Mouse (Mus musculus) liver (tissue): ENCODE data around the gene Psrc1.

Source experiments
- DNase-seq: peaks from one replicate; pipeline ENCODE4 v3.0.0-alpha.2; 2020; ENCODE audit warnings: mixed read lengths

Gene Psrc1

GRCm38 (mm10) chr3:108383485-108384354, at the start of gene Psrc1:
Psrc1 (plus strand) TSS chr3:108383839.
- peak; percentile 95 for DNase-seq

- no peak for DNase-seq
Measured at GRCm38 (mm10) chr3:108336878-108337277, 46.8 kb upstream of the Psrc1 start.

DNA sequence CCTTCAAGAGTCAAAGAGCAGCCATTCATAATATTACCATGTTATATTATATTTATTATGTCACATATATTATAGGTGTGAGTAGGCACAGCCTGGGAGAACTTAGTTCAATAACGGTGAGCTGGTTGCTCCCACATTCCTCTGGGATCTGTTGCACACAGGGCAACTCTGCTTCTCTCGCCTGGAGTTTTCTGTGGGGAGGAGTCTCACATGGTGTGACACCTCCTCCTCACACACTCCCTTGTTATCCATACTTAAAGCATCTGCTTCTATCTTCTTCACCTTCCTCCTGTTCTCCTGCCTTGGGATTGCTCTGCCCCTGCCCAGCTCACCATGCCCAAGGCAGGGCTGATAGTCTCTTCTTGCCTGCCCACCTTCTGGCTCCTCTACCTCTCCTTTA, 42.6 kb upstream of the Psrc1 start:
- DNase-seq: no peak

- no peak for DNase-seq
Measured at GRCm38 (mm10) chr3:108342185-108342584, 41.5 kb upstream of the Psrc1 start.

DNA sequence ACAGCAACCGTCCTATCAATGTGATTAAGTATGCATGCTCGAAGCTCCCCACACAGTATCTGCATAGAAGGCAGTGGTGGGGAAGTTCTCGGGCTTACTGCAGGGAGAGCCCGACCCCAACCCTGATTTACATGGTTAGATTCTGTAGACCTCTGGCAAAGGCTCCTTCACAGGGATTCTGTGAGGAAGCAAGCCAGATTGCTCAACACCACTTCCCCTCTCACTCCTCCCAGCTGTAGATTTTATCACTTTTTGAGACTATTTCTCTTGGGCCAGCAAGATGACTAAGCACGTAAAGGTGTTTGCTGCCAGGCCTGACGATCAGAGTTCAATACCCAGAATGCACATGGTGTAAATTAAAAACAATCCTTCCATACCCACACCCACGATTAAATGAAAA, 37.8 kb upstream of the Psrc1 start:
- no peak for DNase-seq

- no peak for DNase-seq
Measured at GRCm38 (mm10) chr3:108348376-108348775, 35.3 kb upstream of the Psrc1 start.

DNA sequence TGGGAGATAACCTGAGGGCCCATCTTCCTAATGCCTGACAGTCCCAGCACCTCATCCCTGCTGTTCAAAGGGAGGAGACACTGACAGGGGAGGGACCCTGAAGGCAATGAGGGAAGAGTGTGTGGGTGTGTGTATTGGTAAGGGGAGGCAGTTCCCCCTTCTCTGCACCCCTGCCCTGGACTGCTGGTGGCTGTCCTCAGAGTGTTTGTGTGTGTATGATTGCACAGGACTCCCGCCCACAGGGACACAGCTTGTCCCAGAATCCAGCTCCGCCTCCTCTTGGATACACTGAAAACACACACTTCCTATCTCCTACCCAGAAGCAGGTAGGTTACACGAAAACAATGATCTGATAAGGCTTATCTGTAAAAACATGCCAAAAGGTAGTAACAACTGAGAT, 28.4 kb upstream of the Psrc1 start:
- DNase-seq: no peak

GRCm38 (mm10) chr3:108357051-108357450, 26.6 kb upstream of the Psrc1 start:
- DNase-seq: no peak

DNA sequence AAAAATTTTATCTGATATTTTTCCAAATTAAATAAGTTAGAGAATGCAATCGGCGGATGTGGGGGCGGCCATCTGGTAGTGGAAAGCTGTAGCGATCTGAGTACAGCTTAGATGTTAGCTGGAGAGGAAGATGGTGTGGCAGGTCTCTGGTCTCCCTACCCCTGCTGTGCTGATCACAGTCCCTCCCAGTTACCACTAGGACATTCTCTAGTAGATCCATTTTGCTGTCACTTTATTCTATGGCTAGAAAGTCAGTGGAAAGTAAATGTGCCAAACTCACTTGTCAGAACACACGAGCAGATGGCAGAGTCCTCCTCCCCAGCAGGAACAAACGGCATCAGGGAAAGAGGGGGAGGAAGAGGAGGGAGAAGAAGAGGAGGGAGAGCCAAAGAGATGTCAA, 25.2 kb upstream of the Psrc1 start:
- DNase-seq: no peak

DNA sequence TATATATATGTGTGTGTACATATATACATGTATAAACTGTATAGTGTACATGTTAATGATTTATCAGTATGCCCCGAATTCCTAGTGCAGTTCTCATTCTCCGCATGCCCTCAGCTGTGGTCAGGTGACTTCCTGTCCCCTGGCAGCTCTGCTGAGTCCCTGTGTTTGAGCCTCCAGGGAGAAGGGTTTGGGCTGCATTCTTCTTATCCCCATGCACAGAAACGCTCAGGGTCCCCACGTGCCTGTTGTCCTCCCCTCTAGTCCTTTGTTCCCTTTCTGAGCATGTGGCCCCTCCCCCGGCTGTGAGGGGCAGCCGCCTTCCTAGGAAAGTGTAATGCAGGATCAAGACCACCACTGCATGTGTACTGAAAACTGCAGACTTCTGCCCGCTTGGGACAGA, 22.7 kb upstream of the Psrc1 start:
- no peak for DNase-seq

GRCm38 (mm10) chr3:108363626-108364025, 20.0 kb upstream of the Psrc1 start:
- DNase-seq: no peak

GRCm38 (mm10) chr3:108364270-108364995, 19.2 kb upstream of the Psrc1 start, which contains the start of gene Mybphl:
Mybphl (plus strand) TSS chr3:108364911.
- DNase-seq: no peak

DNA sequence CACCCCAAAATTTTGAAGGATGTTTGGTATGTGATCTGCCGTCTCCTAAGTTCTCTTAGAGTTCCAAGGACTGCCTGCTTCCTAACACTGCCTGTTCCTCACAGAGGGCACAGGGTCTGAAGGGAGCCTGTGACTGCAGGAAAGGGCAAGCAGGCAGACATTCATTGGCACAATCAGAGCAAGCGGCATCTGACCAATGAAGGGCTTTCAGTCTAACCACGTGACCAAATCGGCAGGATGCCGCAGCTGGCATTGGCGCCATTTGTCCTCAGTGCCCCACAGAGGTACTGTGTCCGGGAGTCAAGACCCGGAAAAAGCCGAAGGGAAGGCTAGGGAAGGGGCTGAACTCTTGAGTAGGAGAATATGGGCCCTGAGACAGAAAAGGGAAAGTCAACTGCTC, 16.5 kb upstream of the Psrc1 start:
- no peak for DNase-seq

- DNase-seq: no peak
Measured at GRCm38 (mm10) chr3:108367828-108368227, 15.8 kb upstream of the Psrc1 start.

- no peak for DNase-seq
Measured at GRCm38 (mm10) chr3:108368721-108369120, 14.9 kb upstream of the Psrc1 start.

- DNase-seq: no peak
Measured at GRCm38 (mm10) chr3:108372274-108372673, 11.4 kb upstream of the Psrc1 start.

- no peak for DNase-seq
Measured at GRCm38 (mm10) chr3:108372691-108373090, 10.9 kb upstream of the Psrc1 start.

DNA sequence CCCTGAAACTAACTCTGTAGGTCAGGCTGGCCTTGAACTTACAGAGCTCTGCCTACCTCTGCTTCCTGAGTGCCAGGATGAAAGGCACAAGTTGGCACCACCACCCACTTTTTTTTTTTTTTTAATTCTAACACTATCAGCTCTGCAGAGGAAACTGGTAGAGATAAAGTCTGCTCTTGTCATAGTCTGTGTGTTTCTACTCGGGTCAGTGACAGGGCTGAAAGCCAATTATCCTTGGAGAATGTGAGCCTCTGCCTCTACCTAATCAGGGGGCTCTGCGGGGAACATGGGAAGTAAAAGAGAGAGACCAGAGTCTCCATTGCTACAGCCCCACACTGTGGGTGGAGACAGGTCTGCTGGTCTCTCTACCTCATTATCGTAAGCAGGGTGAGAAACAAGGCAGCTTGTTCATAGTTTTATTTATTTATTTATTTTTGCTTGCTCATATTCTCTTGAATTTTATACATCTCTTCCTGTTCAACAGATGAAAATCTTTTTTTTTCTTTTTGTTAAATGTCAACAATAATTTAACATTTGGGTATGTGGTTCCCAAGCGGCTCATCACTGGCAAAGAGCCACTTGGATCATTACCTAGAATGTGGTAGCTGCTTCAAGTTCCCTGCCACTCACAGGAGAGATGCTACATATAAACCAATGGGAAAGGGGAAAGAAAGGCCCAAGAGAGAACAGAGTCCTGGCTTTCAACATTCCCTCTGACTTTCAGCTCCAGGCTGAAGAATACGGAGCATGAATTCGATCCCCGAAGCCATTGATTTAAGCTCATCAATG, 4.6 kb upstream of the Psrc1 start:
- no peak for DNase-seq

DNA sequence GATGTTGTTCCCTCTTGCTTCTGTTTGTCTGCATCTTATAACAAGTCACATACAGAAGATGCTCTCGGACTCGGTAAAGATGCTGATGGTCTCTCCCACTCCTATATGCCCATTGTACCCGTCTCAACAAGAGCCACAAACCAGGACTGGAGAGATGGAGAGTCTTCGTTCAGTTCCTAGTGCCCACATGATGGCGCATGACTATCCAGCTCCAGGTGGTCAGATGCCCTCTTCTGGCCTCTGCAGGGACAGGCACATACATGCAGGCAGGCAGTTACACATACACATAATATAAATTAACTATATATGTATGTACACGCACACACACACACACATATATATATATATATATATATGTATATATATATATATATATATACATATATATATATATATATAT, 2.9 kb upstream of the Psrc1 start:
- peak; percentile 35 for DNase-seq

- no peak for DNase-seq
Measured at GRCm38 (mm10) chr3:108381945-108382875, 1.4 kb upstream of the Psrc1 start.

GRCm38 (mm10) chr3:108384425-108384824, 786 bp downstream of the Psrc1 start:
- no peak for DNase-seq

GRCm38 (mm10) chr3:108386186-108386585, 2.5 kb downstream of the Psrc1 start:
- no peak for DNase-seq
